Mouse (Mus musculus): ENCODE measurements at regions not wholly inside any gene's neighbourhood (a gene's known extent, or its start where the extent isn't known, plus 50 kb on each side); places are given as distances from the start of the nearest gene placed in this dataset.

- Histone ChIP-seq H3K36me3 (ENCODE audit: control insufficient read depth, insufficient read depth) (no peaks in the 10 kb centered on the region), H3K4me1 (replicated peaks; ENCODE audit: control insufficient read depth, insufficient read depth, low read length) (no peaks in the 10 kb centered on the region), H3K27ac (ENCODE audit: low read depth, low read length) (no peak overlapping the region), H3K9me3 (ENCODE audit: control insufficient read depth) (no peaks in the 10 kb centered on the region), H3K4me2 (replicated peaks; ENCODE audit: low read depth) (peak overlapping the region; percentile 6; the same call in 1 of the 2 replicates), H3K9ac (ENCODE audit: low read depth, low read length) (no peak overlapping the region), H3K27me3 (replicated peaks; ENCODE audit: control insufficient read depth, insufficient read depth, low read length) (no peaks in the 10 kb centered on the region), H3K4me3 (ENCODE audit: low read depth, low read length) (no peak overlapping the region)
- TF ChIP-seq CTCF (IDR thresholded peaks at IDR 0.05; ENCODE audit: low read depth) = no peak
- WGBS = 51% methylated on average over 26 of the region's 26 CpGs
- no peak for ATAC-seq
These were observed 242.0 kb downstream of the Cd83 start for GRCm38 (mm10) chr13:44026321-44027255.

- no peak for TF ChIP-seq CTCF (IDR thresholded peaks at IDR 0.05; ENCODE audit: low read depth)
- no peak overlapping the region for H3K4me3 ChIP-seq (ENCODE audit: low read depth, low read length)
- no peak for ATAC-seq
- 87% methylated on average over 6 of the region's 6 CpGs for WGBS
- peaks cover 4% of the 10 kb centered on the region; the same call in 1 of the 2 replicates for H3K4me1 ChIP-seq (replicated peaks; ENCODE audit: control insufficient read depth, insufficient read depth, low read length)
- H3K27me3 ChIP-seq (replicated peaks; ENCODE audit: control insufficient read depth, insufficient read depth, low read length) = no peaks in the 10 kb centered on the region
- no peak overlapping the region for H3K9ac ChIP-seq (ENCODE audit: low read depth, low read length)
- H3K27ac ChIP-seq (ENCODE audit: low read depth, low read length) = no peak overlapping the region
- H3K9me3 ChIP-seq (ENCODE audit: control insufficient read depth) = no peaks in the 10 kb centered on the region
- no peak overlapping the region for H3K4me2 ChIP-seq (replicated peaks; ENCODE audit: low read depth)
- no peaks in the 10 kb centered on the region for H3K36me3 ChIP-seq (ENCODE audit: control insufficient read depth, insufficient read depth)
These were observed 243.5 kb downstream of the Cd83 start for GRCm38 (mm10) chr13:44028081-44028480.

- no peaks in the 10 kb centered on the region for H3K27me3 ChIP-seq (replicated peaks; ENCODE audit: control insufficient read depth, insufficient read depth, low read length)
- no peak for ATAC-seq
- H3K4me1 ChIP-seq (replicated peaks; ENCODE audit: control insufficient read depth, insufficient read depth, low read length) = peaks cover 4% of the 10 kb centered on the region; the same call in 1 of the 2 replicates
- H3K36me3 ChIP-seq (ENCODE audit: control insufficient read depth, insufficient read depth) = no peaks in the 10 kb centered on the region
- no peak overlapping the region for H3K9ac ChIP-seq (ENCODE audit: low read depth, low read length)
- no peak overlapping the region for H3K4me2 ChIP-seq (replicated peaks; ENCODE audit: low read depth)
- no peak for TF ChIP-seq CTCF (IDR thresholded peaks at IDR 0.05; ENCODE audit: low read depth)
- 30% methylated on average over 5 of the region's 5 CpGs for WGBS
- H3K9me3 ChIP-seq (ENCODE audit: control insufficient read depth) = no peaks in the 10 kb centered on the region
- no peak overlapping the region for H3K4me3 ChIP-seq (ENCODE audit: low read depth, low read length)
- no peak overlapping the region for H3K27ac ChIP-seq (ENCODE audit: low read depth, low read length)
These were observed 246.0 kb downstream of the Cd83 start for GRCm38 (mm10) chr13:44030590-44030989.

- H3K36me3 ChIP-seq (ENCODE audit: control insufficient read depth, insufficient read depth) = no peaks in the 10 kb centered on the region
- 88% methylated on average over 8 of the region's 8 CpGs for WGBS
- no peak overlapping the region for H3K4me2 ChIP-seq (replicated peaks; ENCODE audit: low read depth)
- H3K4me1 ChIP-seq (replicated peaks; ENCODE audit: control insufficient read depth, insufficient read depth, low read length) = no peaks in the 10 kb centered on the region
- H3K27me3 ChIP-seq (replicated peaks; ENCODE audit: control insufficient read depth, insufficient read depth, low read length) = no peaks in the 10 kb centered on the region
- ATAC-seq = no peak
- no peak overlapping the region for H3K4me3 ChIP-seq (ENCODE audit: low read depth, low read length)
- H3K9me3 ChIP-seq (ENCODE audit: control insufficient read depth) = no peaks in the 10 kb centered on the region
- H3K27ac ChIP-seq (ENCODE audit: low read depth, low read length) = no peak overlapping the region
- no peak for TF ChIP-seq CTCF (IDR thresholded peaks at IDR 0.05; ENCODE audit: low read depth)
- H3K9ac ChIP-seq (ENCODE audit: low read depth, low read length) = no peak overlapping the region
These were observed 253.3 kb downstream of the Cd83 start for GRCm38 (mm10) chr13:44037774-44038294.

GRCm38 (mm10) chr13:44038322-44038721 lies 253.7 kb downstream of the Cd83 start:
- 35% methylated on average over 7 of the region's 7 CpGs for WGBS
- no peaks in the 10 kb centered on the region for H3K36me3 ChIP-seq (ENCODE audit: control insufficient read depth, insufficient read depth)
- no peak overlapping the region for H3K4me2 ChIP-seq (replicated peaks; ENCODE audit: low read depth)
- no peak overlapping the region for H3K9ac ChIP-seq (ENCODE audit: low read depth, low read length)
- no peak for ATAC-seq
- no peaks in the 10 kb centered on the region for H3K4me1 ChIP-seq (replicated peaks; ENCODE audit: control insufficient read depth, insufficient read depth, low read length)
- no peaks in the 10 kb centered on the region for H3K27me3 ChIP-seq (replicated peaks; ENCODE audit: control insufficient read depth, insufficient read depth, low read length)
- no peaks in the 10 kb centered on the region for H3K9me3 ChIP-seq (ENCODE audit: control insufficient read depth)
- no peak for TF ChIP-seq CTCF (IDR thresholded peaks at IDR 0.05; ENCODE audit: low read depth)
- no peak overlapping the region for H3K27ac ChIP-seq (ENCODE audit: low read depth, low read length)
- no peak overlapping the region for H3K4me3 ChIP-seq (ENCODE audit: low read depth, low read length)

GRCm38 (mm10) chr13:44040640-44041039 lies 256.1 kb downstream of the Cd83 start:
- no peak for TF ChIP-seq CTCF (IDR thresholded peaks at IDR 0.05; ENCODE audit: low read depth)
- 57% methylated on average over 7 of the region's 7 CpGs for WGBS

More at GRCm38 (mm10) chr13:44040640-44041039, 256.1 kb downstream of the Cd83 start:
- Histone ChIP-seq H3K27ac (ENCODE audit: low read depth, low read length) (no peak overlapping the region), H3K27me3 (replicated peaks; ENCODE audit: control insufficient read depth, insufficient read depth, low read length) (no peaks in the 10 kb centered on the region), H3K4me1 (replicated peaks; ENCODE audit: control insufficient read depth, insufficient read depth, low read length) (no peaks in the 10 kb centered on the region), H3K4me3 (ENCODE audit: low read depth, low read length) (no peak overlapping the region), H3K9ac (ENCODE audit: low read depth, low read length) (no peak overlapping the region), H3K36me3 (ENCODE audit: control insufficient read depth, insufficient read depth) (no peaks in the 10 kb centered on the region), H3K9me3 (ENCODE audit: control insufficient read depth) (no peaks in the 10 kb centered on the region), H3K4me2 (replicated peaks; ENCODE audit: low read depth) (no peak overlapping the region)
- no peak for ATAC-seq
